Mouse (Mus musculus): ENCODE results near the gene Dcst2. TPM values are rescaled to one million over a fixed set of nuclear protein-coding genes. Genes with fewer than 3 reads are reported as not detected.

The Dcst2 gene
- polyA plus RNA-seq, 1 experiment from 2014 or later = 0.07 TPM

DNA sequence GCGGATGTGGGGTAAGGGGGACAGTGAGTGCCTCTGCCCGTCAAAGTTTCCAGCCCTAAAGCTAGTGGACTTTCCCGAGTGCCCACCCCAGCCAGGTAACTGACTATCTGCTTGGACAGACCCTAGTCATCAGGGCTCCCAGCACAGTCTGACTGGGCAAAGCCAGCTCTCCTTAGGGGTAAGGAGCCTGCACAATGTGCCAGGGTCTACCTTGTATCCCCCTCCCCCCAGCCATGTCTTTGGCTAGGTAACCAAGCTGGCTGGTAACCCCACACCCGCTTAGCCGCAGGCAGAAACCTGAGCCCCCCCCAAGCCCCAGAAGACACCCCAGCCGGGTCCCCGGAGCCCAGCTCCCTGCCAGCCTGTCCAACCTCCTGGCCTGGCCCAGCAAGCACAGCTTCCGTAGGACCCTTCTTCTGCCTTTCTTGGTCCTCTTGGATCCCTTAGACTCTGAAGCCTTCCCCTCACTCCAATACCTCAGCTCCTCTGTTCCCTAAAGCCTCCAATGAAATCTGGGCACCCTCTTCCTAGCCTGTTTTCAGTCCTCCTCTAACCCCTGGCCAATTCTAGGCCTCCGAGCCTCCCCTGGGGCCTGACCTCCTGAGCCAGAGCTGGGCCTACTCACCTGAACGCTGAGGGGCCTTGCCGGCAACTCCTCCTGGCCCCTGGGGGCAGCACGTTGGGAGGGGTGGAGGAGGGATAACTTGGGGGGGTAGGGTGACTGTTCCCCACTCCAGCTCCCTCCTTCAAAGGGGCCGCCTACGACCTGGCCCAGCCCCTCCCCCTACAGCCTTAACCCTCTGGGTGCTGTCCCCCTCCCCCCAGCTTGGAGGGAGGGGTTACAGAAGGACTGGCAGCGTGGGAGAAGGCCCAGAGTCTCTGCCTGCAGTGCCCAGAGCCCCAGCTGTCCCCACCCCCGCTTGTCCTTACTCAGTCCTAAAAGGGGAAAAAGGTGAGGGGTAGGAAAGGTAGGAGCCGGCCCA, 25.0 kb downstream of the Dcst2 start:
- WGBS (ENCODE audit: insufficient replicate concordance) = 48% methylated on average over 17 of the region's 17 CpGs
- H3K4me2 ChIP-seq = no peak overlapping the region
- no peak for ATAC-seq (replicated peaks; ENCODE audit: insufficient number of reproducible peaks, low FRiP score, low TSS enrichment)
- no peaks in the 10 kb centered on the region for H3K36me3 ChIP-seq (ENCODE audit: control insufficient read depth, insufficient read depth, low read length)
- 0 out of 2 replicates have a peak overlapping the region, but pooled peaks have one; percentile 10 for H3K9ac ChIP-seq (ENCODE audit: low read depth, low read length)
- peaks cover 23% of the 10 kb centered on the region for H3K4me1 ChIP-seq (ENCODE audit: control insufficient read depth, insufficient read depth, low read length)
- H3K27me3 ChIP-seq (ENCODE audit: control insufficient read depth, insufficient read depth, low read length) = no peaks in the 10 kb centered on the region
- no peak overlapping the region for H3K27ac ChIP-seq (ENCODE audit: low read depth, low read length)
- no peak overlapping the region for H3K4me3 ChIP-seq (ENCODE audit: low read depth, low read length)
- no peaks in the 10 kb centered on the region for H3K9me3 ChIP-seq (replicated peaks; ENCODE audit: control insufficient read depth, low read length)

- peaks cover 26% of the 10 kb centered on the region for H3K4me1 ChIP-seq (ENCODE audit: control insufficient read depth, insufficient read depth, low read length)
Observed at GRCm38 (mm10) chr3:89387632-89388031, 25.9 kb downstream of the Dcst2 start.

DNA sequence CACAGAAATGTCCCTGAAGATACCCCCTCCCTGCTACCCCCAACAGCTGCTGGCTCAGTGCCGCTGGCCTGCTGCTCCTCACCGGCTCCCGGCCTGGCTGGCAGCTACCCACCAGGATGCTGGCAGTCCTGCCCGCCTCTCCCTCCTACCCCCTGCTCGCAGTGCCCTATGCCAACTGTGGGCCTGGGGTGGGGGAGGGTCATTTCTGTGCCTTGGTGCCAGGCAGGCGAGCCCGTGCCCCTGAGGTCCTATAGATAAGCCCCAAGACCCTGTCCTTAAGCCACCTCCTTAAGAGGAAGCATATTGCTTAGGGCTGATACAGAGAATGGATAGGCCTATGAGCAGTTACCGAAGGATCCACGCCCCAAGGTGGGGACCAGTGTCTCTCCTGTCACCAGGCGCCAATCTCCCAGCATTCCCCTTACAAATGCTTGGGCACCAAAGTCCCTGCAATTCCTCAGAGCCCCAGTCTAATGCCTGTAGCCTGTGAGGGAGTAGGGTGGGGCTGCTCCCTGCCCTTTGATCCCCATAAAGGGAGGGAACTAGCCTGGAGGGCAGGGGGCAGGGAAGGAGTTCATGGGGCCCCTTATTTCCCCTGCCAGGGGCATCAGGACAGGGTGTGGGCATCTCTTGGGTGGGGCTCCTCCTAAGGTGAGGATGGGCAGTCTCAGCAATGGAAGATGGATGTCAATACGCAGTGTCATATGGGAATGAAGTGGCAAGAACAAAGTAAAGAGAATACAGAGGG, 26.5 kb downstream of the Dcst2 start:
- Histone ChIP-seq H3K4me1 (ENCODE audit: control insufficient read depth, insufficient read depth, low read length) (peaks cover 26% of the 10 kb centered on the region), H3K27me3 (ENCODE audit: control insufficient read depth, insufficient read depth, low read length) (no peaks in the 10 kb centered on the region), H3K9ac (ENCODE audit: low read depth, low read length) (no peak overlapping the region), H3K9me3 (replicated peaks; ENCODE audit: control insufficient read depth, low read length) (no peaks in the 10 kb centered on the region), H3K27ac (ENCODE audit: low read depth, low read length) (no peak overlapping the region), H3K4me2 (no peak overlapping the region), H3K36me3 (ENCODE audit: control insufficient read depth, insufficient read depth, low read length) (no peaks in the 10 kb centered on the region), H3K4me3 (ENCODE audit: low read depth, low read length) (no peak overlapping the region)
- no peak for ATAC-seq (replicated peaks; ENCODE audit: insufficient number of reproducible peaks, low FRiP score, low TSS enrichment)
- 75% methylated on average over 11 of the region's 11 CpGs for WGBS (ENCODE audit: insufficient replicate concordance)

More at GRCm38 (mm10) chr3:89387632-89388031, 25.9 kb downstream of the Dcst2 start:
- H3K27ac ChIP-seq (ENCODE audit: low read depth, low read length) = no peak overlapping the region
- H3K4me3 ChIP-seq (ENCODE audit: low read depth, low read length) = no peak overlapping the region
- H3K9me3 ChIP-seq (replicated peaks; ENCODE audit: control insufficient read depth, low read length) = no peaks in the 10 kb centered on the region
- no peaks in the 10 kb centered on the region for H3K27me3 ChIP-seq (ENCODE audit: control insufficient read depth, insufficient read depth, low read length)
- no peak for ATAC-seq (replicated peaks; ENCODE audit: insufficient number of reproducible peaks, low FRiP score, low TSS enrichment)
- 76% methylated on average over 11 of the region's 11 CpGs for WGBS (ENCODE audit: insufficient replicate concordance)
- no peak overlapping the region for H3K9ac ChIP-seq (ENCODE audit: low read depth, low read length)
- H3K36me3 ChIP-seq (ENCODE audit: control insufficient read depth, insufficient read depth, low read length) = no peaks in the 10 kb centered on the region
- no peak overlapping the region for H3K4me2 ChIP-seq

- H3K27me3 ChIP-seq (ENCODE audit: control insufficient read depth, insufficient read depth, low read length) = no peaks in the 10 kb centered on the region
- WGBS (ENCODE audit: insufficient replicate concordance) = 59% methylated on average over 5 of the region's 6 CpGs
- no peak for ATAC-seq (replicated peaks; ENCODE audit: insufficient number of reproducible peaks, low FRiP score, low TSS enrichment)
Observed at GRCm38 (mm10) chr3:89388901-89389740, 27.3 kb downstream of the Dcst2 start.

GRCm38 (mm10) chr3:89390111-89390515, 28.3 kb downstream of the Dcst2 start:
- Histone ChIP-seq H3K27me3 (ENCODE audit: control insufficient read depth, insufficient read depth, low read length) (no peaks in the 10 kb centered on the region), H3K9me3 (replicated peaks; ENCODE audit: control insufficient read depth, low read length) (no peaks in the 10 kb centered on the region), H3K4me1 (ENCODE audit: control insufficient read depth, insufficient read depth, low read length) (peaks cover 22% of the 10 kb centered on the region), H3K36me3 (ENCODE audit: control insufficient read depth, insufficient read depth, low read length) (no peaks in the 10 kb centered on the region), H3K4me2 (peak overlapping the region; percentile 8; the same call in 1 of the 2 replicates), H3K4me3 (ENCODE audit: low read depth, low read length) (no peak overlapping the region), H3K9ac (ENCODE audit: low read depth, low read length) (no peak overlapping the region), H3K27ac (ENCODE audit: low read depth, low read length) (no peak overlapping the region; the same call in 1 of the 2 replicates)
- no peak for ATAC-seq (replicated peaks; ENCODE audit: insufficient number of reproducible peaks, low FRiP score, low TSS enrichment)
- 47% methylated on average over 5 of the region's 5 CpGs for WGBS (ENCODE audit: insufficient replicate concordance)

More at GRCm38 (mm10) chr3:89388901-89389740, 27.3 kb downstream of the Dcst2 start:
- no peak overlapping the region for H3K4me2 ChIP-seq
- H3K9ac ChIP-seq (ENCODE audit: low read depth, low read length) = no peak overlapping the region
- H3K36me3 ChIP-seq (ENCODE audit: control insufficient read depth, insufficient read depth, low read length) = no peaks in the 10 kb centered on the region
- H3K4me1 ChIP-seq (ENCODE audit: control insufficient read depth, insufficient read depth, low read length) = peaks cover 26% of the 10 kb centered on the region
- H3K27ac ChIP-seq (ENCODE audit: low read depth, low read length) = no peak overlapping the region
- no peak overlapping the region for H3K4me3 ChIP-seq (ENCODE audit: low read depth, low read length)
- no peaks in the 10 kb centered on the region for H3K9me3 ChIP-seq (replicated peaks; ENCODE audit: control insufficient read depth, low read length)

- Histone ChIP-seq H3K36me3 (ENCODE audit: control insufficient read depth, insufficient read depth, low read length) (no peaks in the 10 kb centered on the region), H3K9me3 (replicated peaks; ENCODE audit: control insufficient read depth, low read length) (no peaks in the 10 kb centered on the region), H3K27ac (ENCODE audit: low read depth, low read length) (peak overlapping the region; percentile 35; the same call in 1 of the 2 replicates), H3K4me2 (peak overlapping the region; percentile 100), H3K4me1 (ENCODE audit: control insufficient read depth, insufficient read depth, low read length) (peaks cover 29% of the 10 kb centered on the region), H3K4me3 (ENCODE audit: low read depth, low read length) (peak overlapping the region; percentile 70), H3K9ac (ENCODE audit: low read depth, low read length) (peak overlapping the region; percentile 86), H3K27me3 (ENCODE audit: control insufficient read depth, insufficient read depth, low read length) (no peaks in the 10 kb centered on the region)
- WGBS (ENCODE audit: insufficient replicate concordance) = 17% methylated on average over 19 of the region's 19 CpGs
- ATAC-seq (replicated peaks; ENCODE audit: insufficient number of reproducible peaks, low FRiP score, low TSS enrichment) = no peak
Observed at GRCm38 (mm10) chr3:89390699-89391662, 29.2 kb downstream of the Dcst2 start.

- ATAC-seq (replicated peaks; ENCODE audit: insufficient number of reproducible peaks, low FRiP score, low TSS enrichment) = no peak
- H3K36me3 ChIP-seq (ENCODE audit: control insufficient read depth, insufficient read depth, low read length) = no peaks in the 10 kb centered on the region
- no peaks in the 10 kb centered on the region for H3K9me3 ChIP-seq (replicated peaks; ENCODE audit: control insufficient read depth, low read length)
- under 1% methylated on average over 51 of the region's 56 CpGs for WGBS (ENCODE audit: insufficient replicate concordance)
- peak overlapping the region; percentile 86 for H3K9ac ChIP-seq (ENCODE audit: low read depth, low read length)
- H3K4me1 ChIP-seq (ENCODE audit: control insufficient read depth, insufficient read depth, low read length) = peaks cover 32% of the 10 kb centered on the region
- peak overlapping the region; percentile 100 for H3K4me2 ChIP-seq
- peak overlapping the region; percentile 70 for H3K4me3 ChIP-seq (ENCODE audit: low read depth, low read length)
- H3K27me3 ChIP-seq (ENCODE audit: control insufficient read depth, insufficient read depth, low read length) = no peaks in the 10 kb centered on the region
- H3K27ac ChIP-seq (ENCODE audit: low read depth, low read length) = 0 out of 2 replicates have a peak overlapping the region, but pooled peaks have one; percentile 29
Observed at GRCm38 (mm10) chr3:89391663-89392511, 30.1 kb downstream of the Dcst2 start.
